Mouse (Mus musculus): ENCODE data around the gene Vps11. TPM values are rescaled to one million over a fixed set of nuclear protein-coding genes. Genes with fewer than 3 reads are reported as not detected.
"Not testable (repeated sequence)": the region's sequence is repeated elsewhere in the genome, so short reads cannot be mapped to it uniquely, and the experiment has no call there.

The Vps11 gene
- polyA plus RNA-seq, 1 experiment from 2014 or later = 37.1 TPM

GRCm38 (mm10) chr9:44379054-44379834 lies 17.8 kb upstream of the Vps11 start, which contains the start of gene Hyou1:
Gene Hyou1, plus strand, starts transcription at chr9:44379490.
- peak; percentile 96 for ATAC-seq
- under 1% methylated on average over 83 of the region's 83 CpGs for WGBS

GRCm38 (mm10) chr9:44378153-44378730 lies 16.8 kb upstream of the Vps11 start:
- ATAC-seq = no peak
- Histone ChIP-seq H3K36me3 (ENCODE audit: control insufficient read depth, insufficient read depth, low read length) (0 out of 2 replicates have a peak, but pooled peaks cover 5% of the 10 kb centered on the region), H3K27me3 (replicated peaks; ENCODE audit: control insufficient read depth, insufficient read depth, low read length) (no peaks in the 10 kb centered on the region), H3K4me2 (ENCODE audit: low read depth, low read length) (peak overlapping the region; percentile 68), H3K4me3 (ENCODE audit: low read length) (peak overlapping the region; percentile 93), H3K9ac (ENCODE audit: low read depth, low read length) (peak overlapping the region; percentile 85), H3K4me1 (ENCODE audit: control insufficient read depth, insufficient read depth, low read length) (peaks cover 12% of the 10 kb centered on the region), H3K27ac (ENCODE audit: low read length) (peak overlapping the region; percentile 91), H3K9me3 (ENCODE audit: control insufficient read depth, low read length) (no peaks in the 10 kb centered on the region)
- WGBS = 84% methylated on average over 5 of the region's 5 CpGs

More at GRCm38 (mm10) chr9:44379054-44379834, 17.8 kb upstream of the Vps11 start, which contains the start of gene Hyou1:
- Histone ChIP-seq H3K4me3 (ENCODE audit: low read length) (peak within 1 kb of the TSS; percentile 93), H3K4me1 (ENCODE audit: control insufficient read depth, insufficient read depth, low read length) (peaks cover 12% of the 10 kb centered on the region), H3K4me2 (ENCODE audit: low read depth, low read length) (peak within 1 kb of the TSS; percentile 88), H3K9ac (ENCODE audit: low read depth, low read length) (peak within 1 kb of the TSS; percentile 92), H3K9me3 (ENCODE audit: control insufficient read depth, low read length) (no peaks in the 10 kb centered on the region), H3K27me3 (replicated peaks; ENCODE audit: control insufficient read depth, insufficient read depth, low read length) (no peaks in the 10 kb centered on the region), H3K27ac (ENCODE audit: low read length) (peak within 1 kb of the TSS; percentile 91), H3K36me3 (ENCODE audit: control insufficient read depth, insufficient read depth, low read length) (0 out of 2 replicates have a peak, but pooled peaks cover 11% of the 10 kb centered on the region)

- not testable (repeated sequence) for H3K4me2 ChIP-seq (ENCODE audit: low read depth, low read length); H3K27me3 ChIP-seq (replicated peaks; ENCODE audit: control insufficient read depth, insufficient read depth, low read length); H3K4me3 ChIP-seq (ENCODE audit: low read length); H3K9ac ChIP-seq (ENCODE audit: low read depth, low read length); H3K27ac ChIP-seq (ENCODE audit: low read length); ATAC-seq; H3K9me3 ChIP-seq (ENCODE audit: control insufficient read depth, low read length); H3K36me3 ChIP-seq (ENCODE audit: control insufficient read depth, insufficient read depth, low read length)
- WGBS = 73% methylated on average over 2 of the region's 2 CpGs
- H3K4me1 ChIP-seq (ENCODE audit: control insufficient read depth, insufficient read depth, low read length) = peaks cover 12% of the 10 kb centered on the region
These were observed 15.9 kb upstream of the Vps11 start for GRCm38 (mm10) chr9:44377335-44377734.

GRCm38 (mm10) chr9:44376141-44376540 lies 14.7 kb upstream of the Vps11 start:
- 0 out of 2 replicates have a peak, but pooled peaks cover 3% of the 10 kb centered on the region for H3K36me3 ChIP-seq (ENCODE audit: control insufficient read depth, insufficient read depth, low read length)

GRCm38 (mm10) chr9:44373386-44373785 lies 11.9 kb upstream of the Vps11 start:
- Histone ChIP-seq H3K9me3 (ENCODE audit: control insufficient read depth, low read length) (no peaks in the 10 kb centered on the region), H3K27me3 (replicated peaks; ENCODE audit: control insufficient read depth, insufficient read depth, low read length) (no peaks in the 10 kb centered on the region), H3K4me3 (ENCODE audit: low read length) (no peak overlapping the region), H3K9ac (ENCODE audit: low read depth, low read length) (no peak overlapping the region), H3K27ac (ENCODE audit: low read length) (no peak overlapping the region), H3K4me2 (ENCODE audit: low read depth, low read length) (no peak overlapping the region), H3K36me3 (ENCODE audit: control insufficient read depth, insufficient read depth, low read length) (0 out of 2 replicates have a peak, but pooled peaks cover 3% of the 10 kb centered on the region), H3K4me1 (ENCODE audit: control insufficient read depth, insufficient read depth, low read length) (0 out of 2 replicates have a peak, but pooled peaks cover 2% of the 10 kb centered on the region)
- ATAC-seq = peak; percentile 28

More at GRCm38 (mm10) chr9:44376141-44376540, 14.7 kb upstream of the Vps11 start:
- H3K9me3 ChIP-seq (ENCODE audit: control insufficient read depth, low read length) = no peaks in the 10 kb centered on the region
- H3K4me3 ChIP-seq (ENCODE audit: low read length) = no peak overlapping the region
- no peak overlapping the region for H3K4me2 ChIP-seq (ENCODE audit: low read depth, low read length)
- peaks cover 12% of the 10 kb centered on the region for H3K4me1 ChIP-seq (ENCODE audit: control insufficient read depth, insufficient read depth, low read length)
- H3K27me3 ChIP-seq (replicated peaks; ENCODE audit: control insufficient read depth, insufficient read depth, low read length) = no peaks in the 10 kb centered on the region
- WGBS = 87% methylated on average over 6 of the region's 6 CpGs
- ATAC-seq = no peak
- no peak overlapping the region for H3K27ac ChIP-seq (ENCODE audit: low read length)
- H3K9ac ChIP-seq (ENCODE audit: low read depth, low read length) = no peak overlapping the region

- 62% methylated on average over 3 of the region's 3 CpGs for WGBS
- H3K4me1 ChIP-seq (ENCODE audit: control insufficient read depth, insufficient read depth, low read length) = peaks cover 7% of the 10 kb centered on the region
- no peak overlapping the region for H3K4me3 ChIP-seq (ENCODE audit: low read length)
- H3K9me3 ChIP-seq (ENCODE audit: control insufficient read depth, low read length) = no peaks in the 10 kb centered on the region
- no peak for ATAC-seq
- no peak overlapping the region for H3K9ac ChIP-seq (ENCODE audit: low read depth, low read length)
- H3K36me3 ChIP-seq (ENCODE audit: control insufficient read depth, insufficient read depth, low read length) = no peaks in the 10 kb centered on the region; the same call in 1 of the 2 replicates
- no peak overlapping the region for H3K4me2 ChIP-seq (ENCODE audit: low read depth, low read length)
- no peaks in the 10 kb centered on the region for H3K27me3 ChIP-seq (replicated peaks; ENCODE audit: control insufficient read depth, insufficient read depth, low read length)
- no peak overlapping the region for H3K27ac ChIP-seq (ENCODE audit: low read length)
These were observed 3.0 kb upstream of the Vps11 start for GRCm38 (mm10) chr9:44364480-44364879.

- H3K27ac ChIP-seq (ENCODE audit: low read length) = peak overlapping the region; percentile 71
- peak overlapping the region; percentile 79 for H3K4me3 ChIP-seq (ENCODE audit: low read length)
- peak overlapping the region; percentile 53 for H3K4me2 ChIP-seq (ENCODE audit: low read depth, low read length)
- peak; percentile 27; the same call in 1 of the 2 replicates for ATAC-seq
- H3K9me3 ChIP-seq (ENCODE audit: control insufficient read depth, low read length); H3K36me3 ChIP-seq (ENCODE audit: control insufficient read depth, insufficient read depth, low read length); H3K4me1 ChIP-seq (ENCODE audit: control insufficient read depth, insufficient read depth, low read length); H3K27me3 ChIP-seq (replicated peaks; ENCODE audit: control insufficient read depth, insufficient read depth, low read length): not testable (repeated sequence)
- peak overlapping the region; percentile 78 for H3K9ac ChIP-seq (ENCODE audit: low read depth, low read length)
- 35% methylated on average over 4 of the region's 4 CpGs for WGBS
These were observed 461 bp upstream of the Vps11 start for GRCm38 (mm10) chr9:44361931-44362330.

- peaks cover 25% of the 10 kb centered on the region for H3K36me3 ChIP-seq (ENCODE audit: control insufficient read depth, insufficient read depth, low read length)
- ATAC-seq = no peak
- H3K4me1 ChIP-seq (ENCODE audit: control insufficient read depth, insufficient read depth, low read length) = peaks cover 7% of the 10 kb centered on the region
- H3K4me2 ChIP-seq (ENCODE audit: low read depth, low read length) = no peak overlapping the region
- H3K27me3 ChIP-seq (replicated peaks; ENCODE audit: control insufficient read depth, insufficient read depth, low read length) = no peaks in the 10 kb centered on the region
- no peak overlapping the region for H3K4me3 ChIP-seq (ENCODE audit: low read length)
- 73% methylated on average over 4 of the region's 4 CpGs for WGBS
- no peaks in the 10 kb centered on the region for H3K9me3 ChIP-seq (ENCODE audit: control insufficient read depth, low read length)
- no peak overlapping the region for H3K9ac ChIP-seq (ENCODE audit: low read depth, low read length)
- no peak overlapping the region for H3K27ac ChIP-seq (ENCODE audit: low read length)
These were observed 4.3 kb downstream of the Vps11 start for GRCm38 (mm10) chr9:44357207-44357606.

- Histone ChIP-seq H3K27me3 (replicated peaks; ENCODE audit: control insufficient read depth, insufficient read depth, low read length) (no peaks in the 10 kb centered on the region), H3K4me1 (ENCODE audit: control insufficient read depth, insufficient read depth, low read length) (no peaks in the 10 kb centered on the region), H3K4me2 (ENCODE audit: low read depth, low read length) (no peak overlapping the region), H3K9ac (ENCODE audit: low read depth, low read length) (no peak overlapping the region), H3K4me3 (ENCODE audit: low read length) (no peak overlapping the region), H3K27ac (ENCODE audit: low read length) (no peak overlapping the region), H3K9me3 (ENCODE audit: control insufficient read depth, low read length) (no peaks in the 10 kb centered on the region), H3K36me3 (ENCODE audit: control insufficient read depth, insufficient read depth, low read length) (peaks cover 46% of the 10 kb centered on the region)
- ATAC-seq = no peak
- 92% methylated on average over 6 of the region's 6 CpGs for WGBS
These were observed 8.3 kb downstream of the Vps11 start for GRCm38 (mm10) chr9:44353142-44353541.

All from intestine, embryonic 16.5 days (tissue).